Mouse (Mus musculus) kidney, postnatal 0 days (tissue): ENCODE measurements around the gene Zbtb37. TPM values are rescaled to one million over a fixed set of nuclear protein-coding genes. Genes with fewer than 3 reads are reported as not detected.
A peak's percentile ranks its signal among the peaks of the same experiment; 100 is the strongest.

Source experiments
- ATAC-seq: fragments of 200-750 bp; cut with Nextera tagmentation; replicated peaks from 2 replicates; pipeline ENCODE4 v1.8.0; 2017; ENCODE audit warnings: low read depth, moderate number of reproducible peaks, moderate TSS enrichment, moderate library complexity; ENCODE audit not compliant: low FRiP score
- DNase-seq: peaks from one replicate; pipeline ENCODE4 v3.0.0-alpha.2; 2016; ENCODE audit warnings: low spot score
- H3K27ac ChIP-seq: fragments of 300-500 bp; sonication (generic); 2 replicates; pipeline ENCODE4 v1.5.1; 2014; ENCODE audit warnings: mild to moderate bottlenecking
- H3K27me3 ChIP-seq: fragments of 300-500 bp; sonication (generic); 2 replicates; pipeline ENCODE4 v1.6.1; 2014; ENCODE audit warnings: low read length, mixed read lengths; ENCODE audit not compliant: insufficient read depth
- H3K36me3 ChIP-seq: fragments of 300-500 bp; sonication (generic); 2 replicates; pipeline ENCODE4 v1.6.1; 2014; ENCODE audit warnings: low read length, mixed read lengths; ENCODE audit not compliant: insufficient read depth
- H3K4me1 ChIP-seq: fragments of 300-500 bp; sonication (generic); replicated peaks from 2 replicates; pipeline ENCODE4 v1.6.1; 2014; ENCODE audit warnings: antibody characterized with exemption, low read length, mixed read lengths; ENCODE audit not compliant: insufficient read depth
- H3K4me2 ChIP-seq: fragments of 300-500 bp; sonication (generic); 2 replicates; pipeline ENCODE4 v1.6.1; 2014; ENCODE audit warnings: mild to moderate bottlenecking, low read length, moderate library complexity, mixed read lengths
- H3K4me3 ChIP-seq: fragments of 300-500 bp; sonication (generic); replicated peaks from 2 replicates; pipeline ENCODE4 v1.5.1; 2014; ENCODE audit warnings: low read depth, low read length
- H3K9ac ChIP-seq: fragments of 300-500 bp; sonication (generic); 2 replicates; pipeline ENCODE4 v1.6.1; 2014; ENCODE audit warnings: low read depth, low read length
- H3K9me3 ChIP-seq: fragments of 300-500 bp; sonication (generic); replicated peaks from 2 replicates; pipeline ENCODE4 v1.6.1; 2016; ENCODE audit warnings: low read length, inconsistent platforms, mixed read lengths
- CTCF ChIP-seq: IDR thresholded peaks from 2 replicates; pipeline ENCODE4 v1.5.1; 2016; ENCODE audit warnings: antibody characterized with exemption, low read depth, mild to moderate bottlenecking, moderate library complexity
- WGBS: fragments of 180-500 bp; shearing (Covaris S2); extraction: QIAGEN DNeasy Blood & Tissue Kit; methylation state at CpG from one replicate; pipeline ENCODE4 v1.1.7; 2014; 5-methylcytosine and 5-hydroxymethylcytosine counted together
- polyA plus RNA-seq: library from polyadenylated mRNA; unstranded; fragments of >200 nt; fragmentation: Nextera tagmentation; extraction: Ambion mirVana; gene quantifications from 2 replicates; pipeline ENCODE4 v1.2.1, GENCODE M21; 2015

The Zbtb37 gene
- 5.1 and 7.4 TPM in 2 replicates for polyA plus RNA-seq

DNA sequence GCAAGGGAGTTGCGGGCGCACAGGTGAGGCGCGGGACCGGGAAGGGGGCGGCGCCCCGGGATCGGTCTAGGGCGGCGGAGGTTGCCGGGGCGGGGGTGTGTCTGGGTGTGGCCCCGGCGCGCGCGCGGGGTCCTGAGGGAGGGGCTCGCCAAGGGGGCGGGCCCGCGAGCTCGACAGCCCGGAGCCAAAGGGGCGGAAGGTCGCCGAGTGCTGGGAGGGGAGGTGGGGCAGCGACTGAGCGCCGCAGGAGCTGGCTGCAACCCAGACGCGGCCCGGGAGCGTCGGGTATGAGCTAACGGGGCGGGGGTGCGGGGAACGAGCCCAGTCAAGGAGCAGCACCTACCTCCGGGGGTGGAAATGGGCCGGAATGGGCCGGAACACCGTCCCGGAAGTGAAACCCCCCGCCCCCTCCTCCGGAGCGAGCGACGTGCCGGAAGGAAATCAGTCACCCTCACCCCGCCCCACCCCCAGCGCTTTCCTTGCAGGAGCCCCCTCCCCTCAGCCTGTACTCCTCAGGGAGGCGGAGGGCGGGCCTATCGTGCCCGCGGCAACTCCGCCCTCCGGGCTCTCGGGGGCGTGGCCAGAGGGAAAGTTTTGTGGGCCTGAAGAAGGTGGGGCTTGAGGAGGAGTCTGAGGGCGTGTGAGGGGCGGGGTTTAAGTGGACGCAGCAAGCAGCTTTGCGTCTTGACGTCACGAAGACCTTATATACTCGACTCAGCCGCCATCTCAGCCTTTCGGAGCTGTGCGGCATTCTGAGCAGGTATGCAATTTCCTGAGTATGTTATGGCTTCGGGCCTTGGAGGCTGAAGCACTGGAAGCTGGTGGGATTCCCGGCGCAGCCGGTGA, at the start of gene Zbtb37:
Gene Zbtb37 (minus strand): TSS at position 415 of the 846 bp plus-strand sequence.
- peak within 1 kb of the TSS; percentile 95 for H3K27ac ChIP-seq
- peak; percentile 95 for ATAC-seq
- peak within 1 kb of the TSS; percentile 81 for H3K9ac ChIP-seq
- no peak for TF ChIP-seq CTCF
- H3K4me2 ChIP-seq: peak within 1 kb of the TSS; percentile 88
- DNase-seq: peak; percentile 99
- under 1% methylated on average over 67 of the region's 76 CpGs for WGBS
- peaks cover 6% of the 10 kb centered on the region; the same call in 1 of the 2 replicates for H3K4me1 ChIP-seq
- no peaks in the 10 kb centered on the region for H3K27me3 ChIP-seq
- H3K9me3 ChIP-seq: no peaks in the 10 kb centered on the region
- peaks cover 33% of the 10 kb centered on the region for H3K36me3 ChIP-seq
- peak within 1 kb of the TSS; percentile 81 for H3K4me3 ChIP-seq

GRCm38 (mm10) chr1:161077243-161077642, 42.6 kb upstream of the Zbtb37 start:
- peaks cover 11% of the 10 kb centered on the region; the same call in 1 of the 2 replicates for H3K4me1 ChIP-seq
- no peak overlapping the region for H3K4me3 ChIP-seq
- peaks cover 13% of the 10 kb centered on the region for H3K36me3 ChIP-seq
- H3K27me3 ChIP-seq: no peaks in the 10 kb centered on the region
- H3K4me2 ChIP-seq: no peak overlapping the region
- TF ChIP-seq CTCF: no peak
- no peak for DNase-seq
- H3K9me3 ChIP-seq: no peaks in the 10 kb centered on the region
- ATAC-seq: no peak
- H3K27ac ChIP-seq: no peak overlapping the region
- WGBS: 89% methylated on average over 3 of the region's 3 CpGs
- H3K9ac ChIP-seq: no peak overlapping the region

DNA sequence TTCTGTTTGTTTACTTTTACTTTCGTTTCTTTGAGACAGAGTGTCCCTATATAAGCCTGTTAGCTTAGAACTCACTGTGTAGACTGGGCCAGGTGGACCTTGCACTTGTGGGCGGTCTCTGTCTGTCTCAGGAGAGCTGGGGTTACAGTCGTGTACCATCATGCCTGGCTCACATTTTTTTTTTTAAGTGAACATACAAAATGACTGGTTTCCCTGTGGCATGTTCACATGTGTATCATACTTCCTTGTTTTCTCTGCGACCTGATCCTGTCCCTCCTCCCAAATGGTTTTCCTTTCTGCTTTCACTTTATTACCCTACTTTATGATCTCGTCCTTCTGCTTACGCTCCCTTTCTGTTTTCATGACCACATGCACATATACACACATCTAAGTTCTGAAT, 41.6 kb upstream of the Zbtb37 start:
- no peak overlapping the region for H3K4me3 ChIP-seq
- peaks cover 20% of the 10 kb centered on the region; the same call in 1 of the 2 replicates for H3K4me1 ChIP-seq
- no peak for TF ChIP-seq CTCF
- peak; percentile 4 for DNase-seq
- 67% methylated on average over 6 of the region's 6 CpGs for WGBS
- no peak overlapping the region for H3K4me2 ChIP-seq
- H3K27ac ChIP-seq: no peak overlapping the region
- ATAC-seq: peak; percentile 75
- H3K27me3 ChIP-seq: no peaks in the 10 kb centered on the region
- no peaks in the 10 kb centered on the region for H3K9me3 ChIP-seq
- no peak overlapping the region for H3K9ac ChIP-seq
- H3K36me3 ChIP-seq: peaks cover 10% of the 10 kb centered on the region; the same call in 1 of the 2 replicates

- Histone ChIP-seq H3K4me1 (peaks cover 20% of the 10 kb centered on the region; the same call in 1 of the 2 replicates), H3K27ac (peak overlapping the region; percentile 73), H3K9ac (peak overlapping the region; percentile 73), H3K4me3 (peak overlapping the region; percentile 79), H3K4me2 (peak overlapping the region; percentile 61), H3K9me3 (no peaks in the 10 kb centered on the region), H3K36me3 (no peaks in the 10 kb centered on the region), H3K27me3 (no peaks in the 10 kb centered on the region)
- DNase-seq: no peak
- no peak for TF ChIP-seq CTCF
- WGBS: 0% methylated on average over 12 of the region's 12 CpGs
- no peak for ATAC-seq
Observed at GRCm38 (mm10) chr1:161071272-161071620, 36.6 kb upstream of the Zbtb37 start.

DNA sequence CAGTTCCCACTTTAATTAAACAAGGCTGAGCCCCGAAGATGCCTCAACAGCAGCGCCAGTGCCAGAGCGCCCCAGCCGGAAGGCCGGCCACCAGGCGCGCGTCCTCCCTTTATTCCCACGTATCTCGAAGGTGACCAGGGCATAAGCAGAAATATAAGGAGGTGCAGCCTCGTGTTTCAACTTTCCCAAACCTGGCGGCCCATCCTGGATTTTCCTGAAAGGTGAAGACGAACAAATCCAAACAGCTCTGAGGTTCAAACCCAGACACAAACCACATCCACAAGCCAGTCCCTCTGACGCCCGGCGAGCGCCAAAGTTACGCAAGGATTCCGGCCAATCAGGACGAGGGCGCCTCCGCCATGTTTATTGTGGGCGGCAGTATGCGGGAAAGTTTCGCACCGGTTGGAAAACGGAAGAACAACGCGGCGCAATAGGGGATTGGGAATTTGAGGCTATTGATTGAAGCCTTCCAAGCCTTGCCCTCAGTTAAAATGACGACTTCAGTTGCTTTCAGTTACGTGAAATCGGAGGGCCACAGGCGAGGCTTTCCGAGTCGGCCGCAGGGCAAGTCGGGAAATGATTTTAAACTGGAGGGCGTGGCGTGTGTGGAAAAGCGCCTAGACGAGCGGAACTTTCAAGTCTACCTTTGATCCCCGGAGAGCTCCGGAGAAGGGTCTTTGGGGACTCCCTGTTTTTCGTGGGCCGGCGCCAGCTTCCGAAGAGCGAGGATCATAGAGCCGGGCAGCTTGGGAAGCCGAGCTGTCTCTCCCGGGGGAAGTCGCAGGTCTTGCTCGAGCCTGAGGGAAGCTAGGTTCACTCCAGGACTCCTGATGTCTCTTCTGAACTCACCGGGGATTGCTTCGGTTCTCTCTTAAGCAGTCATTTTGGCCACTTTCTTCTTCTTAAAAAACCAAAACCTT, 36.0 kb upstream of the Zbtb37 start, which contains the start of the genes Dars2 and Cenpl:
Gene Dars2 (minus strand): TSS at position 307 of the 920 bp plus-strand sequence.
Gene Cenpl (plus strand): TSS at position 362 of the 920 bp plus-strand sequence.
- Histone ChIP-seq H3K27me3 (no peaks in the 10 kb centered on the region), H3K9me3 (no peaks in the 10 kb centered on the region), H3K4me1 (peaks cover 20% of the 10 kb centered on the region; the same call in 1 of the 2 replicates), H3K9ac (peak within 1 kb of the TSS; percentile 73), H3K4me2 (peak within 1 kb of the TSS; percentile 89), H3K4me3 (peak within 1 kb of the TSS; percentile 79), H3K36me3 (no peaks in the 10 kb centered on the region), H3K27ac (peak within 1 kb of the TSS; percentile 73)
- TF ChIP-seq CTCF: peak; percentile 29; the same call in 1 of the 2 replicates
- ATAC-seq (peak; percentile 97), DNase-seq (peak; percentile 99)
- under 1% methylated on average over 57 of the region's 57 CpGs for WGBS

GRCm38 (mm10) chr1:161063351-161063750, 28.7 kb upstream of the Zbtb37 start:
- no peak overlapping the region for H3K9ac ChIP-seq
- DNase-seq: no peak
- WGBS: 79% methylated on average over 1 of the region's 1 CpGs
- no peak overlapping the region for H3K27ac ChIP-seq
- no peak overlapping the region for H3K4me3 ChIP-seq
- no peak overlapping the region for H3K4me2 ChIP-seq
- ATAC-seq: no peak
- no peaks in the 10 kb centered on the region for H3K27me3 ChIP-seq
- no peaks in the 10 kb centered on the region for H3K9me3 ChIP-seq
- no peaks in the 10 kb centered on the region for H3K4me1 ChIP-seq
- H3K36me3 ChIP-seq: 0 out of 2 replicates have a peak, but pooled peaks cover 8% of the 10 kb centered on the region
- no peak for TF ChIP-seq CTCF
